Mouse (Mus musculus) bone marrow, adult 2 months (tissue): Measurements from ENCODE around the gene Atp9a.

Experiments used
- CTCF ChIP-seq: fragments of 200-500 bp; IDR thresholded peaks from 2 replicates; pipeline ENCODE4 v1.5.1; 2011; ENCODE audit warnings: low read length, control low read depth; ENCODE audit not compliant: control insufficient read depth, insufficient read depth
- POLR2A ChIP-seq: fragments of 200-500 bp; IDR thresholded peaks from 2 replicates; pipeline ENCODE4 v1.6.1; 2011; ENCODE audit warnings: low read depth, mild to moderate bottlenecking, control low read depth, low read length, borderline replicate concordance; ENCODE audit not compliant: control insufficient read depth

DNA sequence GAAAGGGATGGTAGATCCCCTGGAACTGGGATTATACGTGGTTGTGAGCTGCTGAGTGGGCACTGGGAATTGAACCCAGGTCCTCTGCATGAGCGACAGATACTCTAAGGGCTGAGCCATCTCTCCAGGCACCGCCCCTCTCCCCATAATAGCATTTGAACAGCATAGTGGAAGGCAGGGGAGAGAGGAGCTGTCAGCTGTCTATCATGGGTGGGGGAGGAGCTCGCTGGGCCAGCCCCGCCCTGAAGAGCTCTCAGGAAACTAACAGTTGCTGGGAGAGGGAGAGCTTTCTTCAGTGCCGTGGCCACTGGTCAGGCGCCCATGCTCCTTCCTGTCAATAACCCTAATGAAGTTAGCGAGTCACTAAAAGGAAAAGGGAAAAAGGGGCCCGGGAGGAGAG is 34.4 kb downstream of the Atp9a start:
- TF ChIP-seq POLR2A, result no peak
- TF ChIP-seq CTCF, result no peak
